Mouse (Mus musculus): ENCODE results near the gene Wdr61.

Wdr61 gene

DNA sequence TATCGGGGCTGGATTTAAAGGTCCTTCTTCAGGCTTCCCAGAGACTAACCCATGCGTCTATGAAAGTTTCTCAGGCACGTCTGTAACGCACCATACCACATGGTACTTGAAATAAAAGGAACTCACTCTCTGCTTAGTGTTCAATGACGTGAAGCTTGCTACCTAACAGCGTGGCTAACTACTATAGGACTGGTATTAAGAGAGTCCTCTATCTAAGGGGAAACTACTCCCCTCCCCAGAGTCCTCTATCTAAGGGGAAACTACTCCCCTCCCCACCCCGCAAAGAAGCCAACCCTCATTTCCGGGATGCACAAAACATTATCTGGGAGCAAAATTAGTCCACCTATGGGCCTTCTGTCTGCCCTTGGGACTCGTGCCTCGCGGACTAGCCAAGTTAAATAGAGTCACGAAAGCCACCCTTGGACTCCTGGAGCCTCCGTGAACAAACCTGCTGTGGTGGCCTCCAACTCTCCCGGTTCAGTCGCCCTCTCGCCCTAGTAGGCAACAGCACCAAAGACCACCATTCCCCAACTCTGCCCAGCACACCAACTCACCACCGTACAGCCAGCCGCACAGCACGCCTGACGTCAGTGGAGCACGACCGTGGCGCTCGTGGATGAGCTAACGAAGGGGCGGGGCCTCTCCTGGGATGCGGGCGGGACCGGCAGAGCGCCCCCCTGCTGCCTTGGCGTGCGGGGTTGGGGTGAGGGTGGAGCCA is at the start of gene Wdr61:
Gene Wdr61 (minus strand): TSS at position 599 of the 718 bp plus-strand sequence.
- peak; percentile 96 to 97 for DNase-seq

DNA sequence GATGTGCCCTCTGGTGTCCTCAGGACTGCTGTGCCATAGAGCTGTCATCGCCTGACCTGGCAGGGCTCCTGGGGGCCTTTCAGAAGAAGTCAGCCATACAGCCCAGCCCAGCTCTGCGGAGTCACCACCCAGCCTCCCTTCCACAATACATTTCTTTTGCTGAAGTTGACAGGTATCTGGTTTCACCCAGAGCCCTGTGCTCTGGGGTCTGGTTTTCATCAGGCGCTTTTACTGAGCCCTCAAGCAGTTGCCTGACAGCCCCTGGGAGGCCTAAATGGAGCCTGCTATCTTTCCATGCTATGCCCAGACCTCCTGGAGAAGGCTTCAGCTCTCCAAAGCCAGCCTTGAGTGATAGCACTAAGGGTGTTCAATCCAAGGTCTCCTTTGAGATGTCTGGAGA is 49.7 kb upstream of the Wdr61 start:
- no peak for DNase-seq

DNA sequence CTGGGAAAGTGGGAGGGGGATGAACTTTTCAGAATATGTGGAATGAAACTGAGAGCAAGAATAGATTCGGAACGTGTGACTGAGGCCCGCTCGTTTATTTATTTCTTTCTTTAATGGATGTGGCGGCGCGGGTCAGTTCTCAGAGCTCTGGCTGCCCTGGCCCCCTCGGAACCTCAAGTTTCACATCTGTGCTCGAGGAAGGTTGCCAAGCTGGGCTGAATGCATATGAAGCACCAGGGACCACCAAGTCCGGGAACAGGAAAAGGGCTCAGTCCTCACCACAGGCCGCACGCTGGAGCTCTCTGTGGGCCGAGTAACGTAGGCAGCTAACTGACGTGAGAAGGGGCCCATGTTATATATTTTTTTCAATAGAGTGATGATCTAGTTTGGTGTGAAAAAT is 48.2 kb upstream of the Wdr61 start:
- DNase-seq, result no peak

DNA sequence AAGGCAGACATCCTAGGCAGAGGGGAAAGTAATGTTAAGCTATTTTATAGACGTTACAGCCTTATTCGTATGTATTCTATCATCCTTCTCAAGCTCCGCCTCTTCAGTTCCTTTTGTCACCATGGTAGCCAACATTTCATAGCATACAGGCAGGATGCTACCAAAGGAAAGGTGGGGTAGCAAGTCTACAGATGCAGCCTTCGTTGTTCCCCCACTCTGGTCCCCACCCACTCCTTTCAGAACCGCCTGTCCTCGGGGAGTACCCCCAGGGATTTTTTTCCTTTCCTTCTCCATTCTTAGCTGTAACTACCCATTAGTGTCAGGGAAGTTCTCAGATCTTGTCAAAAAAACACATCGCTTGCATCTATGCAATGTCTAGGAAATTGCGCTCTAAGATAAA is 45.0 kb upstream of the Wdr61 start:
- DNase-seq, result no peak

DNA sequence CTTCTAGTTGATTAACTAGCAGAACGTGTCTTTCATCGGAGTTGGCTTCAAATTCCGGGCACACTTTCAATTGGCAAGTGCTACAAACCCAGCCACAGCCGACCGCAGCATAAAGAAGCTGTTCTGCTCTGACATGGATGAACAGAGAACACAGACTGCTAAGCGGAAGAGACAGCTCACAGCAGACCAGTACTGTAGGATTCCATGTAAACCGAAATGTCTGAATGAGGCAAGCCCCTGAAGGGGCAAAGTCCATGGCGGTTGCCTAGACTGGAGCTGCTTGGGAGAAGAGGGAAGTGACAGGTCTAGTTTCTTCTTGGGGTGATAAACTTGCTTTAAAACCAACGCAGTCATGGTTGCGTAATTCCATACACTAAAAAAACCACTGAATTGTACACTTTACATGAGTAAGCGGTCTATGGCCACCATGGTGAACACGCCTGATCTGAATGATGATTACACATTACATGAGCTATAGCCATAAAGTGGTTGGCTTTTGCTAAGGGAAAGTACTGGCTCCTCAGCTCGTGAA is 42.2 kb upstream of the Wdr61 start:
- no peak for DNase-seq

DNA sequence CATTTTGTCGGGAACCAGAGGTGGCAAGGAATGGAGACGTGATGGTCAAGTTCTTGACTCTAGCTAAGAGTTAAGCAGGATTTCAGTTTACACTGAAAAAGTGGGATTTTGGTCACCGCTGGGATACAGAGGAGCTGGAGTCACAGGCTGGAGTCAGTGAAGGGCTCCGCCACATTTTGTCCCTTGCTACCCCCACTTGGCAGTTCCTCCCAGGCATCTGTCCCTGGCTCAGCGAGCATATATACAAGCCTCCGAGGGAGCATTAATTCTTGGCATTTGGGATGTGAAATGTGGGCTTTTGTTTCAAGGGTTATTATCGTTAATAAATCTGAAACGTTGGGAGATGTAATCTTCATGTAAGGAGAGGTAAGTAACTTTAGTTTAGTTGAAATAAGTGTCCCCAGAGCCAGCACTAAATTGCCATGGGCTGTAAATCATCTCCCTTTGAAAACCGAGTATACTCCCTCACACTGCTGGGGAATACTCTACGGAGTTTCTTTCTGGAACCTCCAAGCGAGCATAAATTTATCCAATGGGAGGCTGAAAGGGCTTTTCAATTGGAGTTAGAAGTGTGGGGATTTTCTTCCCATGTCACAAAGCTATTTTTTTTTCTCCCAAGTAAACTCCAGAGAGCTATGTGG is 35.9 kb upstream of the Wdr61 start:
- no peak for DNase-seq

DNA sequence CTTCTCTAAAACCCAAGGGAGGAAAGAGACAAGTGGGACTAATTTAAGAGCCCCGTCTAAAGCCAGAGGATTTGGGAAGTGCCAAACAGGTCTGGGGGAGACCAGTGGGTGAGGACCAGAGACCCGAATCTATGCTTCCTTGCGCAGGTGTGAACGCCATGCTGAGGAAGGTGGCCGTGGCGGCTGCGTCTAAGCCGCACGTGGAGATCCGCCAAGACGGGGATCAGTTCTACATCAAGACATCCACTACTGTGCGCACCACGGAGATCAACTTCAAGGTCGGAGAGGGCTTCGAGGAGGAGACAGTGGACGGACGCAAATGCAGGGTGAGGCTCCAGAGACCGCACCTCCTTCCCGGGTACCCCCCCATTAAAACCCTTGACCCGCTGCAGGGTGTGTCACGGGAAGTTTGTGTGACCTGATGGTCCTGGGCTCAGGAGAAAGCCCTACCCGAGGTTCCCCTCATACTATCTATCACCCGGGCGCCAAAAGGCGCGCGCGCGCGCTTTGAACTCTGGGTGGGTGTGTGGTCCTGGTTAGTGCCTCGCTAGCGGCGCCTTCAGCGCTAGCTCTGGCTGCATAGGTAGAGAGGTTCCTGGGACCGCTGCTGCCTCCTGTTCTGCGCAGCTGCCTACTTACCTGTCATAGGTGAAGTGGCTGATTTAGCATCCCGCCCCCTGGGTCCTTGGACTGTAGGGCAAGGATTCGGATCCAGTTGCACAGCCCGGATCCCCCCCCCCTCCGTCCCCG is 31.2 kb upstream of the Wdr61 start:
- DNase-seq, result no peak

DNA sequence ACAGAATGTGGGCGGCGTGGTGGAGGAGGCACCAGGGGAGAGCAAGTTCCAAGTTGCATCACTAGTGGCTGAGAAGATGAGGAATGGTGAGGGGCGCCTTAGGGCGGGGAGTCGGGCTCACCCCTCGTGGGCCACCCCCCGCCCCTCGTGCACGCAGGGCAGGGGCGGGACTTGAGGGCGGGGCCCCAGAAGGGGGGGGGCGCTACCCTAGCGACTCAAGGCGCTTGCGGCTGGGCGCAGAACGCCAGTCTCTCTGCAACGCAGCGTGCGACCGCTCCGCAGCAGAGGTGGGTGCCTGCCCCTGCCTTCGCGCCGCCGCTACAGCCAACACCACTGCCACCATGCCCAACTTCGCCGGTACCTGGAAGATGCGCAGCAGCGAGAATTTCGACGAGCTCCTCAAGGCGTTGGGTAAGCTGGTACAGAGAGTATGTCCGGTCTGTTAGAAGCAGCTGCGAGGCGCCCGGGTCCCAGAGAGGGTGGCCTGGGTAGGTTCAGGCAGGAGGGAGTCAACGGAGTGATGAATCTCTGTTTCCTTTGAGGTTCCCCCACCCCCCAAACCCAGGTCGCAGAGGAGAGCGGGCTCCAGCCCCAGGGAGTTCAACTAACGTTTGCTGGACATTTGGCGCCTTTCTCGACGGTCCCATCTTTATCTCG is 30.4 kb upstream of the Wdr61 start, which contains the start of gene Crabp1:
Gene Crabp1 (plus strand): TSS at position 188 of the 657 bp plus-strand sequence.
- no peak for DNase-seq

DNA sequence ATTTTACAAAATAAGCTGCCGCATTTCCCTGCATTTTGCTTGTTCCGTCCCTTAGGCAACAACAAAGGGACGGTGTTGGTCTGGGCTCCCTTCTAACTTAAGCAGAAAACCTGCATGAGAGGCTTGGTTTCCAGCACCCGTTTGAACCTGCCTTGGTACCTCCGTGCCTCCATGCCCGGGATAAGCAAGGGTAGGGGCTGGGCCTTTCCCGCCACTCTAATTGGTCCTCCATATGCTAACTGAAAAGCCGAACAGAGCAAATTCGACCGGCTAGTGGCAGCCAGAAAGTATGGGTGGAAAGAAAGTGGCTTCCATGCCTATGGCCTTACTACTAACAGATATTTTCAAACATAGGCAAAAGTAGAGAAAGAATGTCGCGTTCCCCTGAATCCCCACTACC is 29.8 kb upstream of the Wdr61 start:
- DNase-seq, result no peak

DNA sequence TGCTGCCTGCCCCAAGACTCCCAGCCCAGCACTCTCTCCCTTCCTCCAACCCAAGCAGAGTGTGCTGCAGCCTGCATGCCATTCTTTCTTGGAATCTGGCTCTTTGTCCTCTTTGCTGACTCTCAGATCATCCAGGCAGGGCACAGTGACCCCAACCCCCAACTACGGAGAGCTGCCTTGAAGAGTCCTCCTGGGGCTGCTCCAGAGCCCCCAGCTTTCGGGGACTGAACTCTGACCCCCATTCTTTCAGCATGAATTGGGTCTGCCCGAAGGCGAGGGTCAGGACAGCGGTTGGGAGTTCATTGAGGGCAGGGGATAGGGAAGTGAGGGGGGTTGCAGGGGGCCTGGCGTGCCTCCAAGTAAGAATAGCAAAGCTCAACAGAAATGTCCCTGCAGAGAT is 25.3 kb upstream of the Wdr61 start:
- DNase-seq, result no peak

DNA sequence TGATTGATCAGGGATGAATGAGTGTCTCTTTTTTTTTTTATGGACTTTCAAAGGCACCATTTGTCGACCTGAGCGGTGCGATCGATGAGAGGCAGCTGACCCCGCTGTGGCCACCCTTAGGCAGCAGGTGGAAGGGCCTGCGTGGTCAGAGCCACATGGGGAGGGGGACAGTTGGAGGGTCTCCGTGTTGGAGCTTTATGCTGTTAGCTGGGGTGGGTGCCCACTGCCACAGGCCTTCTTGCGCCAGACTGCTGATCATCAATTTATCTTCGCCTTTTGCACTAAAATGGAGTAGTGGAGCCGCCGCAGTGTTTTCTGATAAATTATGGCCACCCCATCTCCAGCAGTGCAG is 18.6 kb upstream of the Wdr61 start:
- DNase-seq, result no peak

DNA sequence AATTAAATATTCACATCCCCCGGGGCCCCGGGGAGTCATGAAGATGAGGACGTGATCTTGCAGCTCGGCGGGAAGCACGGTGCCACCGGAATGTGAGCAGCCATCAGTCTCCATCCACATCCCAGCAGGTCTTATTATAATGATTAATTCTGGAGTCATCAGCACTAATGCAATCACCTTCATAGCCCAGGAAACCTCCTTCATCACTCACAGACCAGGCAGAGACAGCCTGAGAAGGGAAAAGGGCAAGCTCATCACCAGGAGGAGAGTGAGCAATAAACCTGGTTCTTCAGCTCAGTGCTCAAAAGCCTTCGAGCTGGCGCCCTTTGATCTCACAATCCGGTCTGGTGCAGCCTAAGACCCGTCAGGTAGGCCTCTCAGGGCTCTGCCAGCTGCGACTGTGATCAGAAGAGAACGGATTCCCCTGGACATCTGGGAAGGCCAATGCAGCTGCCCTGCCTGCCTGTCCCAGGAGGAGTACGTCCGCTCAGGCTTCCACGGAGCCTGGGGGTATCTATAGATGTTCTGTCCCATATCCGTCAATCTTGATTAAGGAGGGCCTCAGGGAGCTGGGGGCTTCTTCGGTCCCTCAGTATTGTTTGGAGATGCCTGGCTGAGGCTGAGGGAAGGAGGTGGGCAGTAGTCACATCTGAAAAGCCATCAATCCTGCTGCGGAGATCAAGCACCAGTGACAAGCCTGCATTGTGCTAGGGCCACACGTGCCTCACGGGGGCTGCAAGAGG is 18.1 kb upstream of the Wdr61 start:
- DNase-seq, result no peak

DNA sequence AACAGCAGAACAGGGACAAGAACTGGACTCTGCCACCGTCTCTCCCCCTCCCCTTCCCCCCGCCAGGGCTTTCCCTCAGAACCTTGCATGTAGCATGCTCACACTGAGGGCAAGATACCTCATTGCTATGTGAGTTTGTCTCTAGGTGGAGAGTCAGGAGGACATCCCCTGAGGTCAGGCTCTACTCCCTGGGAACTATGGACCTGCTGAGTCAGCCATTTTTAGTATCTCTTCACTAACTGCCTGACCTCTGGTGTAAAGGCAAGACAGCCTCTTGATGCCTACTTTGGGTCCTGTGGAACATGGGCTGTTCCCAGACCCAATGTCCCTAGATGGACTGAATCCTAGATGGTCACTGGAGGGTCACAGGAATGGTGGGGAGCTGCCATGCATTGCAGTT is 17.4 kb upstream of the Wdr61 start:
- DNase-seq, result no peak

DNA sequence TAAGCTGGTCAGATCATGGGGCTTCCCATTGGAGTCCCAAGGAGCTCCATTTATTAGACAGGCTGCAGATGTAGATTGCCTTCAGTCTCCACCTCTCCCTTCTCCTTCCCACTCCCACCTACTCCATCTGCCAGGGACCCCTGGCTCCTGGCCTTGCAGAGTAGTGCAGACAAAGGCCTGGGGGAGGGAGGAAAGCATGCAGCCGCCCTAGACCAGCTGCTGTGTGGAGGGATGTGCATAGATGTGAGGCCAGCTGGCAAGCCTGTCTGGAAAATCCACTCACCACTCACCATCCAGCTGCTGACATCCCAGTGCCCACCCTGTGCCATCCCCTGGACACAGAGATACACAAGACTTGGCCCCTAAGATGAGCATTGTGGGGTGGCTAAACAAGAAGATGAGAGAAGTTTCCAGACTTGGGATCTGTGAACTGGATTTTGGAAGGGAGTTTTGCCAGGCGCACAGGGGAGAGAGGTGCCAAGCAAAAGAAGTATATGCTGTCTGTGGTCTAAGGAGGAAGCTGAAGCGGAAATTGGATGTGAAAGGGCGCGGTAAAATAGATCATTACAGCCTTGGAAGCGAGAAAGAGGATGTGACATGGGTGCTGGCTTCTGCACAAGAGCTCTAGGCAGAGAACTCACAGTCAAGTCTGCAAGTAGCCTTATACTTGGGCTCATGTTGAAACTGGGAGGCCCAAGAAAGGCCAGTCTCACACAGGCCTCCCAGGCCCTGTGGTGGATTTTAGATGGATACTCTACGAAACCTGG is 16.1 kb upstream of the Wdr61 start:
- no peak for DNase-seq

DNA sequence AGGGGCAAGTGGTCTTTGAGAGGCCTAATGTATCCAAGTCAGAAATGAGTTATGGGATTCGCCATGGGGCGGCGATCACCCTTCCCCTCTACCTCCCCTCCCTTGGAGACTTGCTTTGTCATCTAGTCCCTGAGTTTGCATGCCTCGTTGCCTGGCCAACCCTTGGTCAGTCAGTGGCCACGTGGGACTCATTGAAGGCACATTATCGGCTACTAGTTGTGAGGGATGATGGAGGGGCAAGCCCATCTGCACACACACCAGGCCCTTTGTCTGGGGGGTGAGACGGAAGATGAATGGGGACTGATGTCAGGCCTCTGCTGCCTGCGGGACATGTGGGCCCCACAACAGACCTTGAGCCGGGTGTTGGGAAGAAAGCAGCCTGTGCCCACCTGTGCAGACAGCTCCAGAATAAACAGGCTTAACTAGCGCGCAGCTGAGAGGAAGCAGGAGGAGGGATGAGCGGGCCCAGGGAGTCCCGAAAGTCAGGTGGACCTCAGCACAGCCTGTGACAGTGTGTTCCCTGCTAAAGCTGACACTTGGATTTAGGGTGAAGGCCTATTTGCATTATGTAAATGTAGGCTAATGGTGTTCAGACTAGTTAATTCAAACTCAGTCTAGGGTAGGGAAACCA is 11.5 kb upstream of the Wdr61 start:
- DNase-seq, result no peak

DNA sequence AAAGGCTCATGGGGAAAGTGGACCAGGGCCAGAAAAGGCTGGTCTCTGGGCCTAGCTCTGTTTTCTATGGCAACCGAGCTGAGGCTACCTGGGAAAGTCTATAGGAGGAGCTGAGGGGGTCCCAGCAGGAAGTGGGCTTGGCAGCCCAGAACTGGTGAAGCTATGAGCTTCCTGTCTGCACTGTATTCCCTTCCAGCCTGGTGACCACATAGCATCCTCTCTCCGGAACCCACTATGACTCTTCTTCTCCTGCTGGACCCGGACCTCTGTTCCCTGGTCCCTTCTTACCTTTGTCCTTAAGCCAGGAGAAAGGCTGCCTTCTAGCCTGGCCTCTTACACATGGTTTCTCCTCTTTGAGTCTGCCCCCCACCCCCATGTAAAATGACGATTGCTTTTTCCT is 9.6 kb upstream of the Wdr61 start:
- DNase-seq, result no peak

DNA sequence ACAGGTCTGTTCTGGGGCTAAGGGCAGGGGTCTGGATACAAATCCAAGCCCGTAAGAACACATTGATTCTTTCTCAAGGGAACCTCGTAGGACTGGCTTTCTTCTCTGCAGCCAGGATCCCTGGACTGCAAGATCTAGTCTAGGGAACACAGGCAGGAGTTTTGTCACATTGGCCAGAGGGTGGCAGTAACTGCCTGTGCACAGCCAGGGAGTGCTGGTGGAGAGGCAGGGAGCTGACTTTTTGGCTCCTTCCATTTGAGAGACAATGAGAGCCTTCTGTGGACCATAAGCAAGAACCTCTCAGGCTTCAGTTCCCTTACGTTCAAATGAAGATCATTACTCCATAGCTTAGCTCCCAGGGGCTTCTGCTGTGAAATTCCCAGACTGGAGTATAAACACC is 4.1 kb upstream of the Wdr61 start:
- peak; percentile 23 to 34 for DNase-seq

DNA sequence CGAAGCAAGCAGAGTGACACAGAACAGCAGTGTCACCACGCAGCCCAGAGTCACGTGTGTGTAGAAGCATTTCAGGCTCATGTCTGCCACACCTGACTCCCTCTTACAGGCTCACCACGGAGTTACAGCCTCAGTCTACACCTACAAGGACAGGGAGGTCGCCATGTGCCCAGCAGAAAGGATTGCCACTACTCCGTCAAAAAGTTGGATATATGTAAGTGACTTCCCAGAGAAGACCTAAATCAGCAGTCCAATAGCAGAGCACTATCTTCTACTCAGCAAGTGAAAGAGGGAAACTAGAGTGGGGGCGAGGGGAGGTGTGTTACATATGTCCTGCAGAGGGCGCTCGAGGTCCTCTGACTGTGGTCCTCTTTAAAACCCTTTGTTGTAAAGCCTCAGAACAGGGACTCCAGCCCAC is 2.0 kb upstream of the Wdr61 start:
- DNase-seq, result peak in 1 of 2 experiments; percentile 42

DNA sequence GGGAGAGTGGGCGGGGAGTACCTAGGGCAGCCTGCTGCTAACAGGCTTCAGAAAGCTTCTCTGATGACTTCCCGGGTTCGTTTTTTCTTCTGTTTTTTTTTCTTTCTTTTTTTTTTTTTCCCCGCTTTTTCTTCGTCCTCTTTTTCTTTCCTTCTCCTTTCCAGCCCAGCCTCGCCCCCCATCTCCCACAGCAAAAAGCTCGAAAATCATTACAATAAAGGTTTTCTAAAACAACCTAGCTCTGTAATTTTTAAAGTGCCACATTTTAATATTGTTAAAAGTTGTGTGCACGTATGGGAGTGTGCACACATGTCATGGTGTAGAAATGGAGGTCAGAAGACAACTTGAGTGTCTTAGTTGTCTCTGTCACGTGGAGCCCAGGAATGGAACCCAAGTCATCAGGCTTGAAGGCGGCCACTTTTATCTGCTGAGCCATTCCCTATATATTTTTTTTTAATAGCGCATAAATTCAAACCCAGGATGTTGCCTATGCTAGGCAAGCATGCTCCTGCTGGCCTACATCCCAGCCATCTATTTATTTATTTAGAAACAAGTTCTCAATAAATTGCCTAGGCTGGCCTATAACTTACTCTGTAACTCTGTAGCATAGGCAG is 427 bp upstream of the Wdr61 start:
- DNase-seq, result no peak

DNA sequence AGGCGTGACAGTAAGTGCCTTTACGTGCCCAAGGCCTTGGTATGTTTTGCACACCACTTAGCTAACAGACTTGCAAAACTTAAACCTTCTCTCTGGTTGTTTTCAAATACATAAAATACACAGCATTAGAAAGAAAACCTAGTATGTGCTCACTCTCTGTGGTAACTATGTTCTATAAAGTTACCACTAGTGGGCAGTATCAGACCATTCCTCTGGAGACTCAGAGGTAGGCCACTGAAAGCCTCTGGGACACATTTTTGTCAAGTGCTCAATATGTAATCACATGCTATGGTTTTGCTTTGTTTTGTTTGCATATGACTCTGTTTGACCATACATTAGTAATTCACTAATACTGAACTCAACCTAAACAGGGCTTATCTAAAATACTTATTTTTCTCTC is 2.2 kb downstream of the Wdr61 start:
- DNase-seq, result no peak

DNA sequence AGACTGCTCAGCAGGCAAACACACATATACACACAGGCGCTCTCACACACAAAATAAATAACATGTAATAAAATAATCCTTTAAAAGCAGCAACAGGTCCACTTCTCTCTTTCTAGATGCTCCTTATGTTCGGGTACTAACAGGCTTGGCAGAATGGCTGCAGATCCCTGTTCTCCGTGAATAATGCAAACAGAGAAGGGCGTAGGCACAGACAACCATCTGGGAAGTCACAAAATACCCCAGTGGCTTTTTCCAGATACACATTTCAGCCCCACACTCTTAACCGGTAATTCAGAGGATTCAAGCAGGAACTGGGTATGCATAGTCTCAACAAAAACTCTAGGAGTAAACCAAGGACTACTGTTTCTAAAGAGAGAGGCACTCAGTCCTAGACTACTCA is 8.0 kb downstream of the Wdr61 start:
- DNase-seq, result no peak
